Mouse (Mus musculus) cerebellum, adult 8-10 months (tissue): ENCODE data around the gene Fam161a.

Source experiments
- DNase-seq: peaks from one replicate; pipeline ENCODE4 v3.0.0; 2022

Fam161a gene

GRCm38 (mm10) chr11:23007481-23008180 lies at the start of gene Fam161a:
Gene Fam161a (plus strand): TSS chr11:23007531.
- peak; percentile 85 for DNase-seq

DNA sequence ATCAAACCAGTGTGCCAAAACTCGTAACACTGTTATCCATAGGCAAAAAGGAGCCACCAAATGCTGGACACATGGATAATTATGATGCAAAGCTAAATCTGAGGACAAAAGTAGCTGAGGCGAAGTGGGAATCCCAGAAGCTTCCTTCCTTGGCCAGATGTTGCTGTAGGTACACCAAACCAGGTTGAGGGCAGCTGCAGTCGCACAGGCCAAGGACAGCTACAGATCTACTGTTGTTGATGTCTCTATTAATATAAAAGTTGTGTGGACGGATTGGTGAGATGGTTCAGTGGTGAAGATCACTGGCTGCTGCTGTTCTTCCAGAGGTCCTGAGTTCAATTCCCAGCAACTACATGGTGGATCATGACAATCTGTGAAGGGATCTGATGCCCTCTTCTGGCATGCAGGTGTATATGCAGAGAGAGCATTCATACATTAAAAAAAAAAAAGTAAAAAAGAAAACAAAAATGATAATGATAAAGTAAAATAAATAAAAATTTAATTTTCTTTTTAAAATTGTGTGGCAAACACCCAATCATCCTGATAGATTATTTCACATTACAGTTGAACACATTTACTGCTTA lies 49.4 kb upstream of the Fam161a start:
- DNase-seq = no peak

DNA sequence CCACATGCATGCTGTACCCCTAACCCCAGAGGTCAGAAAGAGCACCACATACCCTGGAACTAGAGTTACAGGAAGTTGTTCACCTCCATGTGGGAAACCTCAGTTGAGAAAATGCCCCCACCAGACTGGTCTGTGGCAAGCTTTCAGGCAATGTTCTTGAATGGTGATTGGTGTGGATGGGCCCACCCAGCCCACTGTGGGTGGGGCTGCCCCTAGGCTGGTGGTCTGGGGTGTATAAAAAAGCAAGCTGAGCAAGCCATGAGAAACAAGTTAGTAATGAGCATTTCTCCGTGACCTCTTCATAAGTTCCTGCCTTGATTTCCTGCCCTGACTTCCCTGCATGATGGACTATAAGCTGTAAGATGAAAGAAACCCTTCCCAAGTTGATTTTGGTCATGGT lies 45.2 kb upstream of the Fam161a start:
- DNase-seq = no peak

- DNase-seq = no peak
Observed at GRCm38 (mm10) chr11:22964401-22964800, 42.9 kb upstream of the Fam161a start.

DNA sequence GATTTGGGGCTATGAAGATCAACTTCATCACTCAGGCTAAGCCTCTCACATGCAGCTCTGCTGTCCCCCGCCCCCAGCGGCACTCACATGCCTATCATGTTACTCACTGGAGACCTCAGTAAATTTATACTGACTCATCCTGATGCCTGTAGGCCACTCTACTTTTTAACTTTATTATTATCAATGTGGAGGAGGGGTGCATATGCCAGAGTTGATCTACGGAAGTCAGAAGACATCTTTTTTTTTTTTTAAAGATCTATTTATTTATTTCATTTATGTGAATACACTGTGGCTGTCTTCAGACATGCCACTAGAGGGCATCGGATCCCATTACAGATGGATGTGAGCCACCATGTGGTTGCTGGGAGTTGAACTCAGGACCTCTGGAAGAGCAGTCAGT lies 41.8 kb upstream of the Fam161a start:
- no peak for DNase-seq

DNA sequence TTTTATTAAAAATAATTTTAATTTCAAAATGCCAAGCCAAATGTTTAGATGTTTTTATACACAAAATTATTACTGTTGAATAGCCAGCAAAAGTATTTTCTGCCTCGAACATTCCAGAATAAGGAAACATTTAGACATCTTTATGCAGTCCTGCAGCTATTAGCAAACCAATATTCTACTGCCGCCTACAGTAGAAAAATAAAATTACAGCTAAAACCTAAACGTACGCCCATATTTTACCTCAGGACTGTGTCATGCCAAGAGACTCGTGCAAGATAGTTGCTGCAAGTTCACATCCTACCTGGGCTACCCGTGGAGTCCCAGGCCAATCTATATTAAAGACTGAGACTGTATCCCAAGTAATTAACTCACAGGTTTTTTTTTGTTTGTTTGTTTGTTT lies 37.8 kb upstream of the Fam161a start:
- no peak for DNase-seq

DNA sequence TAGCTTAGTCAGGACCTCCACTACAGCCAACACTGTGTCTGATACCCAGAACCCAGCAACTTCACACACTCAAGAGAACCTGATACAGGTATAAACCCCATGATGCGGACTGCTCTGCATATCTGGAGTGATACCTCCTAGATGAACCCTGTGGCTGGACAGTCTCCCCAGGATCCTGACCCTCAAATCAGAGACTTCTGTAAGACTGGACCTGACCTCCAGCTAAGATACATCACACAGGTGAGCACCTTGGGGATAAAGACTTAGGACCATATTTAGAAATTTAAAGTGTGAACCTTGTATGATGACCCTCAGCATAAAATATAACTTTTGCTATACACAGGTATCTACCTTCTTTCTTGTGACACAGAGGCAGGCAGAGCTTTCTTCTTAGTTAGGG lies 36.8 kb upstream of the Fam161a start:
- no peak for DNase-seq

DNA sequence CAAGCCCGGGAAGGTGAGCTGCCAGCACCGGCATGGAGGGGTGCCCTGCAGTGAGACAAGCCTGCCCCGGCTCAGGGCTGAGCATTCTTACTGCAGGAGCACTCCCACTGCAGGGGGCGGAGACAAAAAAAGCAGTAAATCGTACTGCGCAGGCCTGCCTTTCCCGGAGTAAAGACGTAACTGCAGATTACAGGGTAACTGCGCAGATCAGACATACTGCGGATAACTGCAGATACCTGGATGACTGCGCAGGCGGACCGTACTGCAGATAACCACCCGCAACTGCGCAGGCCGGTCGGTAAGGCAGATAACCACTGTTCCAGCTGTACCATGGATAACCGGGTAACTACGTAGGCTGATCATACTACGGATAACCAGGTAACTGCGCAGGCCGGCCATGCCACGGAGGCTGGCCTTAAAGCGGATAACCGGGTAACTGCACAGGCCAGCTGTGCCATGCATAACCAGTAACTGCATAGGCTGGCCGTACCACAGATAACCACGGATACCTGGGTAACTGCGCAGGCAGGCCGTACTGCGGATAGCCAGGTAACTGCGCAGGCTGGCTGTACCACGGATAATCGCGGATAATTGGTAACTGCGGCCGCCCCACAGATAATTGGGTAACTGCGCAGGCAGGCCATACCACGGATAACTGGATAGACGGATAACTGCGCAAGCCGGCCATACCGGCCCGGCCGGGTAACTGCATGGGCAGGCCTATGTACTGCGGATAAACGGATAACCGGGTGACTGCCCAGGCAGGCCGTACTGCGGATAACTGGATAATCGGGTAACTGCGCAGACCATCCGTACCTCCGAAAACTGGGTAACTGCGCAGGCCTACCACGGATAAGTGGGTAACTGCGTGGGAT lies 35.3 kb upstream of the Fam161a start, which contains the start of gene Zrsr1:
Gene Zrsr1 (plus strand): TSS at position 171 of the 875 bp plus-strand sequence.
- DNase-seq = peak; percentile 73

DNA sequence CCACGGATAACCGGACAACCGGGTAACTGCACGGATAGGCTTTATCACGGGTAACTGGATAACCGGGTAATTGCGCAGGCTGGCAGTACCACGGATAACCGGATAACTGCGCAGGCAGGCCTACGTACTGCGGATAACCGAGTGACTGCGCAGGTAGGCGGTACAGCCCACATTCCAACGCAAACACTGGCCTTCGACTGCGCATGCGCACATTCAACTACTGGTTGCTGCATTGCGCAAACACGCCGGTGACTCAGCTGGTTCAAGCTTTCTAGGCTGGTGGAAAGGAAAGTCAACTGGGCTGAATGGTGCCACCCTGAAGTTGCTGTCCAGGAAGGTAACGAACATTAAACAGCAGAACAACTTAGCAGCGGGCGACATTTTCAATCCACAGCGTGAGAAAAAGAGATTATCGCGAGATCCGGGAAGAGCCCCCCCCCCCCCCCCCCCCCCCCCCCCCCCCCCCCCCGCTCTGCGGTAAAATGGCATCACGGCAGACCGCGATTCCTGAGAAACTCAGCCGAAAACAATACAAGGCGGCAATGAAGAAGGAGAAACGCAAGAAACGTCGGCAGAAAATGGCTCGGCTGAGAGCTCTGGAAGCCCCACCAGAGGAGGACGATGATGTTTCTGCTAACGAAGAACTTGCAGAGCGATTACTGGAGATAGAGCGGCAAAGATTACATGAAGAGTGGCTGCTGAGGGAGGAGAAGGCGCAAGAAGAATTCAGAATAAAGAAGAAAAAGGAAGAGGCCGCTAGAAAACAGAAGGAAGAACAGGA lies 34.4 kb upstream of the Fam161a start:
- DNase-seq = peak; percentile 85

GRCm38 (mm10) chr11:22973599-22973998 lies 33.7 kb upstream of the Fam161a start:
- DNase-seq = no peak

GRCm38 (mm10) chr11:22978215-22978614 lies 29.1 kb upstream of the Fam161a start:
- no peak for DNase-seq

DNA sequence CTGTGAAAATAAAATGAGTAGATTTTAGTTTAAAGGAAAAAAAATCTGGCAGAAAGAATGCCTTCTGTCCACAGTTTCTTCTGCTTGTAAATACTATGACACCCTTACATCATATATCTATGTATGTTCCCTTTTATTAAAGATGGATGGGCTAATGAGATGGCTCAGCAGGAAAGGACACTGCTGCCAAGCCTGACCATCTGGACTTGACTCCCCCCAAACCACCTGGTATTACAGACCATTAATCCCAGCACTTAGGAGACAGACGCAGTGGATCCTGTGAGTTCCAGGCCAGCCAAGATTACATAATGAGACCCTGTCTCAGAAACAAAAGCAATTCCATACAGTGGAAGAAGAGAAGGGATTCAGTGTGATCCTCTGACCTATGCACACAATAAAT lies 28.6 kb upstream of the Fam161a start:
- peak; percentile 61 for DNase-seq

- DNase-seq = no peak
Observed at GRCm38 (mm10) chr11:22979221-22979620, 28.1 kb upstream of the Fam161a start.

DNA sequence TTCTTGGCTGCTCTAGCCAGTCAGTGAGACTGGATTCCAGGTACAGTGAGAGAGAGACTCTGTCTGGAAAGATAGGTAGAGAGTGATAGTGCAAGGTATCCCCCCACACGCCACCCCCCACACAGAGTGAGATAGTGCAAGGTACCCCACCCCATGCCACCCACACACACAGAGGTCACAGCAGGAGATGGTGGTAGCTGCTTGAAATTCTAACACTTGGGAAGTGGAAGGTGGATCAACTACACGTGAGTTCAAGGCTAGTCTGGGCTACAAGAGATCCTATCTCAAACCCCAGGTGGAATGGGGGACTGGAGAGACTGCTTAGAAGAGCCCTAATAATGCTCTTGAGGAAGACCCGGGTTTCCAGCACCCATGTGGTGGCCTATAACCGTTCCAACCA lies 26.3 kb upstream of the Fam161a start:
- no peak for DNase-seq

DNA sequence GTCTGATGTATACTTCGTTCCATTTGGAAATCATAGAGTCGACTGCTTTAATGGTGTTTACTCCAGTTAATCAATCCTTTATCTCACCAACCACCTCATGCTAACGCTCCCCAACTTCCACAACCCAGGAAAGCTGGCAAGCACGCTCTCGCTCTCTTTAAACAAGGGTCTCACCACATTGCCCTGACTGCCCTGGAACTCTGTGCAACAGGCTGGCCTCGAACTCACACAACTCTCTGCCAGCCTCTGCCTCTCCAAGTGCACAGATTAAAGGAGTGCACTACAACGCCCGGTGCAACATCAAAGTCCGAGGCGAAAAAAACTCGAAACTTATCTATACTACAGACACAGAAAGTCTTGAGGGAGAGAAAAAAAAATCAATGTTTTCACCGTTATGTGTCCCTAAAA lies 25.8 kb upstream of the Fam161a start:
- no peak for DNase-seq

GRCm38 (mm10) chr11:22981984-22982757 lies 25.2 kb upstream of the Fam161a start, which contains the start of the genes Gm28048 and Commd1:
Gene Gm28048 (minus strand): TSS chr11:22982090.
Gene Commd1 (minus strand): TSS chr11:22982382.
- peak; percentile 97 for DNase-seq

DNA sequence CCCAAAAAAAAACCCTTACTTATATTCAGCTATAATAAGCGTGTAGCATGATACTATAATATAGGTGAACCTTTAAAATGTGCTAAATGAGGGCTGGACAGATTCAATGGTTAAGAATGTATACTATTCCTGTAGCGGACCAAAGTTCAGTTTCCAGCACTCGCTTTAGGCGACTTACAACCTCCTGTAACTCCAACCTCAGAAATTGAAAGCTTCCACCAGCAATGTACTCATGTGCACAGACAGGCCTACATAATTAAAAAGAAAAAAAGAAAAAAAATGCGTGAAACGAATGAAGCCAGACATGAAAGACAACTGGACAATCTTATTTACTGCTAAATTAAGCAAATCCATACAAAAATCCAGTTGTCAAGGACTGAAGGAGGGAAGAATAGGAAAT lies 24.5 kb upstream of the Fam161a start:
- no peak for DNase-seq

- DNase-seq = no peak
Observed at GRCm38 (mm10) chr11:22985510-22985909, 21.8 kb upstream of the Fam161a start.

DNA sequence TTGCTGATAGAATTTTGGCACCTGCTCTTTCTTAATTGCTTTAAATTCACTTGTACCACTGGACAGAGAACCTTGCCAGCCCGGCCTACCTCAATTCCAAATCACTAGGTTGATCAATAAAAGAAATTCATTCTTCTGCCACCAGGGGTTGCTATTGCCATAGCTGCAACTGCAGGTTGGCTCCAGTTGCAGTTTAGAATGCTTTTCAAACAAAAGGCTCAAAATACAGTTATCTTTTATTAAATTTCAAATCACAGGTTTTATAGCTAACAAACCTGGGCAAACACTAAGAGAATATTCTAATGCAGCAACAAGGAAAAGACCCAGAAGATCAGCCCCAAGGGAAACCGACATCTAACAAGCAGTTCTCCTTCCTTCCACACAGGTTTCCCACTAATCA lies 20.0 kb upstream of the Fam161a start:
- peak; percentile 61 for DNase-seq

GRCm38 (mm10) chr11:22989786-22990185 lies 17.5 kb upstream of the Fam161a start:
- DNase-seq = no peak

DNA sequence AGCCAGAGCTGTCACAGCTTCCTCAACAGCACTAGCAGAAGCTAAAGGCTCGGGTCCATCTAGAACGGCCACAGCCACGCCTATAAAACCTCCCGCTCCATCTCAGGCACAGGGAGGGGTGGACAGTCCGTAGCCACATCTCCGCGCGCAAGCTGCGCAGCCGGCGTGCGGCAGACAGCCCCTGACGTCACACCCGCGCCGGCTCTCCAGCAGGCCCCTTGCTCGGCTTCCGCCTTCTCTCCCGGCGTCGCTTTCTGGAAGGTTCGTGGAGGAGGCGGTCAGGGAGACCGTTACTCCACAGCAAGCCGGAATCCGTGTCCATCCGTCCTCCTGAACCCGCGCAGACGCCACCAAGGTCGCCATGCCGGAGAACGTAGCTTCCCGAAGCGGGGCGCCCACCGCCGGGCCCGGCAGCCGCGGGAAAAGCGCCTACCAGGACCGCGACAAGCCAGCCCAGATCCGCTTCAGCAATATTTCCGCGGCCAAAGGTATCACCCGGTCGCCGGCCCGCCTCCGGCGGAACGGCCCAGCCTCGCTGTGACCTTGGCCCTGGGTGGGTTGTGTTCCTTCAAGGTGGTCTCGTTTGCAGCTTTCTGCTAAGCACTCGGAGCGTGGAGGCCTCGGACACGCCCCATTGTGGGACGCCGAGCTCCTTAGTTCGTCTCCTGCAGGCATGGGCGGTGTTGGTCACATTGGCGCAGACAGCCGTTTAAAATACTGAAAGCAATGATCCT lies 16.8 kb upstream of the Fam161a start, which contains the start of gene Cct4:
Gene Cct4 (plus strand): TSS at position 127 of the 734 bp plus-strand sequence.
- peak; percentile 88 for DNase-seq
